Mouse (Mus musculus) kidney, adult 18-20 months (tissue): ENCODE data around the gene Tnfaip1.
"Not testable (repeated sequence)": the region's sequence is repeated elsewhere in the genome, so short reads cannot be mapped to it uniquely, and the experiment has no call there.

Experiments
- DNase-seq: peaks from one replicate; pipeline ENCODE4 v3.0.0; 2021

The Tnfaip1 gene

GRCm38 (mm10) chr11:78535376-78536079, 604 bp downstream of the Tnfaip1 start:
- DNase-seq = peak; percentile 54

DNA sequence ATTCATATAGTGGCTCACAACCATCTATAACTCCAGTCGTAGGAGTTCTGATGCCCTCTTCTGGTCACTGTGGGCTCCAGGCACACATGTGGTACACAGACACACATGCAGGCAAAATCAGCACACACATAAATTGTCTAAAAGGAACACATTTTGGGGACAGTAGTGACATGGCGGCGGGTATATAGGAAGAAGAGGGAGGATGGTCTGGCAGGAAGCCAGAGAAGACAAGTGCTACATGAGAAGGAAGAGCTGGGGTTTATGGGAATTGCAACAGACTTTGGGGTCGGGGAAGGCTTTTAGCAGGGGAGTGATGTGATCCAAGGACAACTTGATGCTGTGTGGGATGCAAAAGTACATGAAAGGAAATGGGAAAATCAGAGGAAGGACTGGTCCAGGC, 1.6 kb downstream of the Tnfaip1 start:
- no peak for DNase-seq

- DNase-seq = not testable (repeated sequence)
Measured at GRCm38 (mm10) chr11:78531515-78531914, 4.6 kb downstream of the Tnfaip1 start.

DNA sequence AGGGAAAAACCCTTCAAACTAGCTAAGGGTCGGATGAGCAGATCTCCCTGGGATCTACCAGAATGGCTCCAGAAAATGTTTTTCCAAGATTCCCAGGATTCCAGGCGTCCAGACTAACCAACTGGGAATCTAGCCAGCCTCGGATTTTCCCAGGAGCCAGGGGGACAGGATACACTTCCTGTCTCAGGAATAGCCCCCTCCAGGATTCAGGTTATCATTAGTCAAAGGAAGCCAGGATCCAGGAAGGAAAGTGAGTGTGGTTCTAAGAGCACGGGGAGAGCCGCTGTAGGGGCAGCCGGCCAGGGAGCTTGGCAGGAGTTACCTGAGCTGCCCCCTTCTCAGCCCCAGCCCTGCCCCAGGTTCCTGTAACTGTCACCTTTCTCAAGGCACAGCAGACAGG, 5.1 kb downstream of the Tnfaip1 start:
- peak; percentile 49 for DNase-seq

DNA sequence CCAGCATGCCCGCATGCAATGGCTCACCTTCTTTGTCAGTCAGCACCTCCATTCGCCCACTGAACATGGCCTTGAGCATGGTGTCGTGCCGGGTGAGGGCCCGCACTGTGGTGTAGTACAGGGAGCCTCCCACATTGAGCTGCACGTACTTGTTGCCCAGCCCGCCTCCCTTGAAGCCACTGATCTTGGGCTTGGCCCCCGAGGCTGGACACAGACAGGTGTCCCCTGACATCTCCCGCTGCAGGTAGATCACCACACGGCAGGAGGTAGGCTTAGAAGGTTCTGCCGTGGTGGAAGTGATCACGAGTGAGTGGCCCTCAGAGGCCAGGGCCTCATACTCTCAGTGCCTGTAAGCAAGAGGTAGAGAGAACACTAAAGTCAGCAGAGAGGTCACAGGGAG, 6.1 kb downstream of the Tnfaip1 start:
- DNase-seq = no peak

DNA sequence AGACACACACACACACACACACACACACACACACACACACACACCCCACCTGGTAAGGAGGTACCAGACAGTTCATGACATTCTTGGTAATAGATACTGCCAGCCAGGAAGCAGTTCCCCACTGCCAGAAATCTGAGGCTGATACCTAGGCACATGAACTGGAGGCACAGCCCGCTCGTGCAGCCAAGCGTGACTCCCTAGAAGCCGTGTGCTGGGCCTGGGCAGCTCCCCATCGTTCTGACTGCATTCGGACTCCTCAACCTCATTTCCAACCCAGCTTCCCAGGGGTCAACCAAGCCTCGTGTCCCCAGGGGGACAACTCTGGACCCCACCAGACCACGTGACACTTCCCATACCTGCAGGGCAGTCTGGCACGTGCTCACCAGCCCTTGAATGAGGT, 7.4 kb downstream of the Tnfaip1 start:
- no peak for DNase-seq

DNA sequence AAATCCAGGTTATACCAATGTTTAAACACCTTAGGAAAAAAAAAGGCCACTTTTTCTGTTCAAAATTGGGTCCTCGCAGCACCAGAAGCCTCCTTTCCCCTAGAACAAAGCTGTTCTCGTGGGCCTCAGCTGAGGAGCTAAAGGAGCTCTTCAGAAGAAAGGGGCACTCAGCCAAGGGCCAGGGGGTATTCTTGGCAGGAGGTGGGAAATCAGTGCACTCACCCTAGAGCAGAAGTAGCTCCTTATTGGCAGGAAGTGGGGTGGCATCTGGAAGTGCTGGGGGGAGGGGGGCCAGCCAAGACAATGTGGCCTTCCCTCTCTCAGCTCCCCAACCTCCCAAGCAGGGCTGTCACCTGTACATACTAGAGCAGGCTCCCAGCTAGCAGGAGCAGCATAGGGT, 11.3 kb downstream of the Tnfaip1 start:
- no peak for DNase-seq

GRCm38 (mm10) chr11:78523241-78523955, 12.7 kb downstream of the Tnfaip1 start:
- DNase-seq = no peak

DNA sequence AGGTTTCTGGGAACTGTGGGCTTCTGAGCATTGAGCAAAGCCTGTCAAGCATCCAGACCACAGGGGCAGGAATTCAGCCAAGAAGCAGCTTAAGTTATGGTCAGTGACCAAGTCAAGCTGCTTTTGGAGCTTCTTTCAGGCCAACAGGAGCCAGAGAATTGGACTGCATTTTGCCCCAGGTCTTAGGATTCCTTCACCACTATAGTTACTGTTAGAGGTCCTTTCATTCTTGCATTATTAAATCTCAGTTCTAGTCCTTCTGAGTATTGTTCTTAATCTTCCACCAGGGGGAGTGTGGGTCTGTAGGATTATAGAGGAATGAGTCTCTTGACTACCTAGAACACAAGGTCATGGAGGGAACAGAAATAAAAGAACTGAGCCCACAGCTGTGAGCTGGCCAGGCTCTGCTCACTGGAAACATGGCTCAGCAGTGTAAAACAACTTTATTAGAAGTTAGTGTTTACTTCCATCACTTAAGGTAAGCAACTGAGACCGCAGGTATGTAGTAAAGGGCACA, 13.6 kb downstream of the Tnfaip1 start:
- peak; percentile 42 for DNase-seq

DNA sequence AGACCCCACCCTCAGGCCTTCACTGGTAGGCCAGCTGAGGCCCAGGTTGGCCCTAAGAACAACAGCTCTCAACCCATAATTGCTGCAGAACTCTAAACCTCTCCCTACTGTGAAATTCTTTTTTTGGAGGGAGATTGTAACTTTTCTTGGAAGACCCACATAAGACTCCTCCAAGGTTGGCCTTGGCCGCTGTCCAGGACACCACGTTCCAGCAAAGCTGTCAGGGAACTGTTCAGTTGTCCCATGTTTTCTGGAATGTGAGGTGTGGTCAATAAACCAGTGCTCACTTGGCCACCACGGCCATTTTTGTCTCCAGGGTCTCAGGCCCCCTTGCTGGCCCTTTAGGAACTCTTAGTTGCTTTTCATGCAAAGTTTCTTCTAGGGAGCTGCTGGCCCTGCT, 14.3 kb downstream of the Tnfaip1 start:
- no peak for DNase-seq

DNA sequence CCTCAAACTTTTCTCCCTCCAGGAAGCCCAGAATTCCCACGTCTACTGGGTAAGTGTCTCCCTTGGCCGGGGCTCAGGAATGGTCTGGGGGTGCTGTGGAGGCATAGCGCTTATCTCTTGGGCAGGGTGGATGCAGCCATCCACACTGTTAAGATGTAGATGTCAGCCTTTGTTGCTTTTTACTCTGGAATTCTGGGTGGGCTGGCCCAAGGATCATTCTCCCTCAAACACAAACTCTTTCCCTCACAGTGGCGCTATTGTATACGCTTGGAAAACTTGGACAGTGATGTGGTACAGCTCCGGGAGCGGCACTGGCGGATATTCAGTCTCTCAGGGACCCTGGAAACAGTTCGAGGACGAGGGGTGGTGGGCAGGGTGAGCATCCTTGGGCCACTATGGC, 17.2 kb downstream of the Tnfaip1 start:
- DNase-seq = no peak

GRCm38 (mm10) chr11:78515549-78516325, 20.4 kb downstream of the Tnfaip1 start:
- no peak for DNase-seq

- no peak for DNase-seq
Measured at GRCm38 (mm10) chr11:78513106-78513790, 22.9 kb downstream of the Tnfaip1 start.

DNA sequence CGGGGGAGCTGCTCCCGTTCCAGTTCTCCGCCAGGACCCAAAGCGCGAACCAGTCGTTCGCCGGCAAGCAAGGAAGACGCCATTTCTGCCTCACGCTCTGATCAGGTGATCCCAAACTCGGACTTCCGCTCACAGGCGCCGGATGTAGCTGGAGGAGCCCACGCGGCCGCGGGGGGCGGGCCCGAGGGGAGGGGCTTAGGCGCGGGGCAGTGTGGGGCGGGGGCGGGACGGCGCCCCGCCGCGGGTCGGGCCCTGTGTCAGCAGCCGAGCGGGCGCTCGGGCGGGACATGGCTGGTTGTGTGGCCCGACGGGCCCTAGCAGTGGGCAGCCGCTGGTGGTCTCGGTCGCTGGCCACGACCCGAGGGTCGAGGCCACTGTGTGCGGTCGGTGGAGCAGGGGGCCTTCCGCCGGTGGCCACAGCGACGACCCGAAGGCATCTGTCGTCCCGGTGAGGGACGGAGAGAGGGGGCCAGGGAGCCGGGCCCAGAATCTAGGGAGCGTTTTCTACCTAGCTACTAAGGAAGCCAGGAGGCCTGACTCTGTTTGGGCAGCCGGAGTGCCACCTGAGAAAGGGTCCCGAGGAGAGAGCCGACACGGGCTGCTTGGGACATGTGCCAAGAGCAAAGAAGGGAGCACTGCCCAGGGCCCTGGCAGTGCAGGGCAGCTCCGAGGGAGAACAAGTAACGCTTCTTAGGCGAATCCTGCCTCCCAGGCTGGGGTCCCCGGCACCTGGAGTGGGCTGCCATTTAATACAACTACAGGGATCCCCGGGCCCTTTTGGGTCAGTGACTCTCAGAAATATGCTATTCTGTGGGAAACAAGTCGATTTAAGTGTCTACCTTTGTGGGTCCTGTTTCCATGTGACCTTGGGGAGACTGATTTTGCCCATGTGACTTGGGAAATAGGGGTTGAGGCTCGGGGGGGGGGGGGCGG, 23.8 kb downstream of the Tnfaip1 start, which contains the start of the genes Tmem199 and Poldip2:
Gene Tmem199, minus strand, starts transcription at position 148 of the 933 bp plus-strand sequence.
Gene Poldip2, plus strand, starts transcription at position 169 of the 933 bp plus-strand sequence.
- peak; percentile 89 for DNase-seq

GRCm38 (mm10) chr11:78509148-78509547, 27.0 kb downstream of the Tnfaip1 start:
- no peak for DNase-seq

- DNase-seq = no peak
Measured at GRCm38 (mm10) chr11:78505430-78505829, 30.7 kb downstream of the Tnfaip1 start.

GRCm38 (mm10) chr11:78502909-78503650, 33.1 kb downstream of the Tnfaip1 start, which contains the start of gene Sebox:
TSS of gene Sebox (plus strand) at chr11:78503447.
- DNase-seq = no peak

DNA sequence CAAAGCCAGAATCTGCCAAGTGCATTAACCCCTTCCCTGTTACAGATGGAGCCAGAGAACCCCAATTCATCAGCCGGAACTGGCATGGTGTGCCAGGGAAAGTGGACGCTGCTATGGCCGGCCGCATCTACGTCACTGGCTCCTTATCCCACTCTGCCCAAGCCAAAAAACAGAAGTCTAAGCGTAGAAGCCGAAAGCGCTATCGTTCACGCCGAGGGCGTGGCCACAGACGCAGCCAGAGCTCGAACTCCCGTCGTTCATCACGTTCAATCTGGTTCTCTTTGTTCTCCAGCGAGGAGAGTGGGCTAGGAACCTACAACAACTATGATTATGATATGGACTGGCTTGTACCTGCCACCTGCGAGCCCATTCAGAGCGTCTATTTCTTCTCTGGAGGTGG, 34.6 kb downstream of the Tnfaip1 start:
- no peak for DNase-seq

DNA sequence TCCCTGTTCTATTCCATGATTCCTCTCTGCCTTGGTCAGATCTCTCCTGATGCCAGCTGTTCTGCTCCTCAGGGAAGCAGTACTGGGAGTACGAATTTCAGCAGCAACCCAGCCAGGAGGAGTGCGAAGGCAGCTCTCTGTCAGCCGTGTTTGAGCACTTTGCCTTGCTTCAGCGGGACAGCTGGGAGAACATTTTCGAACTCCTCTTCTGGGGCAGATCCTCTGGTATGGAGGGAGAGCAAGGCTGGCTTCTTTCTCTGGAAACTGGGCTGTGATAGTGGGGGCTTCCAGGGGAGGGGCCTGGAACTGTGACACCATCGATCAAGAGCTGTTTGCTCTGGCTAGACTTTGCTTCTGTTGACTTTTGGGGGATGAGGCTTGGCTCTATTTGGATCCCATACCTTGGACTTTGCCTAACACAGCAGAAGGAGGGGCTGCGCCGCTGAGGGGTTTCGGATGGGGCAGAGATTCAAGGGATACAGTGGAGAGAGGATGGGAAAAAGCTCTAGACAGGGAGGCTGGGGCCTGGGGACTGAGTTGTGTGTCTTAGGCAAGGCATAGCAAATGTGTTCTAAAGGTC, 35.4 kb downstream of the Tnfaip1 start:
- DNase-seq = no peak

DNA sequence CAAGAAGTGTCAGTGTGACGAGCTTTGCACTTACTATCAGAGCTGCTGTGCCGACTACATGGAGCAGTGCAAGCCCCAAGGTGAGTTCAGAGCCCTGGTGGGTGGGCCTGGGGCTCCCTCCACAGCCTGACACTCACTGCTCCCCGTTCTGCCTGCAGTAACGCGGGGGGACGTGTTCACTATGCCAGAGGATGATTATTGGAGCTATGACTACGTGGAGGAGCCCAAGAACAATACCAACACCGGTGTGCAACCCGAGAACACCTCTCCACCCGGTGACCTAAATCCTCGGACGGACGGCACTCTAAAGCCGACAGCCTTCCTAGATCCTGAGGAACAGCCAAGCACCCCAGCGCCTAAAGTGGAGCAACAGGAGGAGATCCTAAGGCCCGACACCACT, 36.6 kb downstream of the Tnfaip1 start:
- no peak for DNase-seq
